Mouse (Mus musculus): ENCODE measurements around the gene Gprc5a. TPM values are rescaled to one million over a fixed set of nuclear protein-coding genes. Genes with fewer than 3 reads are reported as not detected.

Gene Gprc5a
- polyA plus RNA-seq, 1 experiment, result 46.0 TPM

GRCm38 (mm10) chr6:135090661-135091060 lies 25.2 kb downstream of the Gprc5a start:
- no peak overlapping the region for H3K4me3 ChIP-seq (ENCODE audit: low read depth, low read length)
- H3K27ac ChIP-seq (ENCODE audit: insufficient read depth, low read length), result no peak overlapping the region
- no peaks in the 10 kb centered on the region for H3K9me3 ChIP-seq (replicated peaks; ENCODE audit: control insufficient read depth, insufficient read depth, low read length, poor library complexity, severe bottlenecking)
- TF ChIP-seq CTCF (IDR thresholded peaks at IDR 0.05; ENCODE audit: low read depth, low read length) (no peak), EP300 (IDR thresholded peaks at IDR 0.05; ENCODE audit: insufficient read depth, low read depth, low read length) (no peak), POLR2A (IDR thresholded peaks at IDR 0.05; ENCODE audit: insufficient read depth, low read length) (no peak)
- no peak overlapping the region for H3K9ac ChIP-seq (ENCODE audit: low read depth, poor library complexity, severe bottlenecking)
- H3K36me3 ChIP-seq (ENCODE audit: control insufficient read depth, insufficient read depth, low read length, poor library complexity, severe bottlenecking), result no peaks in the 10 kb centered on the region
- no peaks in the 10 kb centered on the region for H3K4me1 ChIP-seq (ENCODE audit: control insufficient read depth, insufficient read depth, low read length)
- no peaks in the 10 kb centered on the region for H3K27me3 ChIP-seq (ENCODE audit: control insufficient read depth, insufficient read depth, low read length, poor library complexity, severe bottlenecking)

- H3K9me3 ChIP-seq (replicated peaks; ENCODE audit: control insufficient read depth, insufficient read depth, low read length, poor library complexity, severe bottlenecking), result no peaks in the 10 kb centered on the region
- TF ChIP-seq CTCF (IDR thresholded peaks at IDR 0.05; ENCODE audit: low read depth, low read length), result no peak
- no peak for TF ChIP-seq EP300 (IDR thresholded peaks at IDR 0.05; ENCODE audit: insufficient read depth, low read depth, low read length)
- no peak for TF ChIP-seq POLR2A (IDR thresholded peaks at IDR 0.05; ENCODE audit: insufficient read depth, low read length)
- H3K36me3 ChIP-seq (ENCODE audit: control insufficient read depth, insufficient read depth, low read length, poor library complexity, severe bottlenecking), result no peaks in the 10 kb centered on the region
- no peaks in the 10 kb centered on the region for H3K4me1 ChIP-seq (ENCODE audit: control insufficient read depth, insufficient read depth, low read length)
- no peaks in the 10 kb centered on the region for H3K27me3 ChIP-seq (ENCODE audit: control insufficient read depth, insufficient read depth, low read length, poor library complexity, severe bottlenecking)
- no peak overlapping the region for H3K27ac ChIP-seq (ENCODE audit: insufficient read depth, low read length)
- no peak overlapping the region for H3K4me3 ChIP-seq (ENCODE audit: low read depth, low read length)
- no peak overlapping the region for H3K9ac ChIP-seq (ENCODE audit: low read depth, poor library complexity, severe bottlenecking)
These were observed 27.5 kb downstream of the Gprc5a start for GRCm38 (mm10) chr6:135092798-135093470.

GRCm38 (mm10) chr6:135100787-135101472 lies 35.5 kb downstream of the Gprc5a start:
- H3K4me1 ChIP-seq (ENCODE audit: control insufficient read depth, insufficient read depth, low read length), result no peaks in the 10 kb centered on the region
- H3K9ac ChIP-seq (ENCODE audit: low read depth, poor library complexity, severe bottlenecking), result no peak overlapping the region
- H3K27me3 ChIP-seq (ENCODE audit: control insufficient read depth, insufficient read depth, low read length, poor library complexity, severe bottlenecking), result no peaks in the 10 kb centered on the region
- H3K36me3 ChIP-seq (ENCODE audit: control insufficient read depth, insufficient read depth, low read length, poor library complexity, severe bottlenecking), result no peaks in the 10 kb centered on the region
- no peaks in the 10 kb centered on the region for H3K9me3 ChIP-seq (replicated peaks; ENCODE audit: control insufficient read depth, insufficient read depth, low read length, poor library complexity, severe bottlenecking)
- H3K4me3 ChIP-seq (ENCODE audit: low read depth, low read length), result no peak overlapping the region
- no peak overlapping the region for H3K27ac ChIP-seq (ENCODE audit: insufficient read depth, low read length)
- TF ChIP-seq POLR2A (IDR thresholded peaks at IDR 0.05; ENCODE audit: insufficient read depth, low read length) (no peak), CTCF (IDR thresholded peaks at IDR 0.05; ENCODE audit: low read depth, low read length) (no peak)

GRCm38 (mm10) chr6:135102736-135103303 lies 37.4 kb downstream of the Gprc5a start:
- no peak overlapping the region for H3K27ac ChIP-seq (ENCODE audit: insufficient read depth, low read length)
- H3K9me3 ChIP-seq (replicated peaks; ENCODE audit: control insufficient read depth, insufficient read depth, low read length, poor library complexity, severe bottlenecking), result no peaks in the 10 kb centered on the region
- H3K36me3 ChIP-seq (ENCODE audit: control insufficient read depth, insufficient read depth, low read length, poor library complexity, severe bottlenecking), result no peaks in the 10 kb centered on the region
- no peaks in the 10 kb centered on the region for H3K4me1 ChIP-seq (ENCODE audit: control insufficient read depth, insufficient read depth, low read length)
- no peak overlapping the region for H3K4me3 ChIP-seq (ENCODE audit: low read depth, low read length)
- H3K27me3 ChIP-seq (ENCODE audit: control insufficient read depth, insufficient read depth, low read length, poor library complexity, severe bottlenecking), result no peaks in the 10 kb centered on the region
- no peak for TF ChIP-seq EP300 (IDR thresholded peaks at IDR 0.05; ENCODE audit: insufficient read depth, low read depth, low read length)
- no peak for TF ChIP-seq POLR2A (IDR thresholded peaks at IDR 0.05; ENCODE audit: insufficient read depth, low read length)
- no peak for TF ChIP-seq CTCF (IDR thresholded peaks at IDR 0.05; ENCODE audit: low read depth, low read length)
- no peak overlapping the region for H3K9ac ChIP-seq (ENCODE audit: low read depth, poor library complexity, severe bottlenecking)

GRCm38 (mm10) chr6:135107014-135107413 lies 41.6 kb downstream of the Gprc5a start:
- no peaks in the 10 kb centered on the region for H3K27me3 ChIP-seq (ENCODE audit: control insufficient read depth, insufficient read depth, low read length, poor library complexity, severe bottlenecking)
- TF ChIP-seq EP300 (IDR thresholded peaks at IDR 0.05; ENCODE audit: insufficient read depth, low read depth, low read length) (no peak), CTCF (IDR thresholded peaks at IDR 0.05; ENCODE audit: low read depth, low read length) (no peak), POLR2A (IDR thresholded peaks at IDR 0.05; ENCODE audit: insufficient read depth, low read length) (no peak)

More at GRCm38 (mm10) chr6:135107014-135107413, 41.6 kb downstream of the Gprc5a start:
- H3K9ac ChIP-seq (ENCODE audit: low read depth, poor library complexity, severe bottlenecking), result no peak overlapping the region
- H3K36me3 ChIP-seq (ENCODE audit: control insufficient read depth, insufficient read depth, low read length, poor library complexity, severe bottlenecking), result no peaks in the 10 kb centered on the region
- no peak overlapping the region for H3K27ac ChIP-seq (ENCODE audit: insufficient read depth, low read length)
- H3K4me1 ChIP-seq (ENCODE audit: control insufficient read depth, insufficient read depth, low read length), result no peaks in the 10 kb centered on the region
- no peak overlapping the region for H3K4me3 ChIP-seq (ENCODE audit: low read depth, low read length)
- no peaks in the 10 kb centered on the region for H3K9me3 ChIP-seq (replicated peaks; ENCODE audit: control insufficient read depth, insufficient read depth, low read length, poor library complexity, severe bottlenecking)
